Mouse (Mus musculus): ENCODE measurements around the gene Hs6st2. TPM values are rescaled to one million over a fixed set of nuclear protein-coding genes. Genes with fewer than 3 reads are reported as not detected.

The Hs6st2 gene
- total RNA-seq, 1 experiment from 2014 or later = not detected

DNA sequence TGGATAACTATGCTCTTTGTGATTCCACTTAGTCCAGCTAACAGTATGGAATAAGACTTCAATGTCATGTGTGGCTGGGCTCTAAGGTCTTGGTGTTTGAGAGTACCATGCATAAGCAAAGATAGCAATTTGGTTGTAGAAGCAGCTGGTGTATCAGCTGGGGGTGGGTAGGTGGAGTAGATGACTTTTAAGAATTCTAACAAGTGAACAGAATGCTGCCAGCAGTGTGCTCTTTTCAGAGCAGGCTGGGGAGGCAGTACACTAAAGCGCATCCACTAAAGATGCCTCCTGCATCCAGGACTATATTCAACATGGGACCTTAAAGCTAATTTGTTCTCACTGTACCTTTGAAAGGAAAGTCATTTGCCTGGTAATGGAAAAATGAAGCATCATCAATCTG, 88.9 kb downstream of the Hs6st2 start:
- no peak for ATAC-seq (ENCODE audit: extremely low read depth, insufficient number of reproducible peaks, low FRiP score, poor library complexity, severe bottlenecking)

DNA sequence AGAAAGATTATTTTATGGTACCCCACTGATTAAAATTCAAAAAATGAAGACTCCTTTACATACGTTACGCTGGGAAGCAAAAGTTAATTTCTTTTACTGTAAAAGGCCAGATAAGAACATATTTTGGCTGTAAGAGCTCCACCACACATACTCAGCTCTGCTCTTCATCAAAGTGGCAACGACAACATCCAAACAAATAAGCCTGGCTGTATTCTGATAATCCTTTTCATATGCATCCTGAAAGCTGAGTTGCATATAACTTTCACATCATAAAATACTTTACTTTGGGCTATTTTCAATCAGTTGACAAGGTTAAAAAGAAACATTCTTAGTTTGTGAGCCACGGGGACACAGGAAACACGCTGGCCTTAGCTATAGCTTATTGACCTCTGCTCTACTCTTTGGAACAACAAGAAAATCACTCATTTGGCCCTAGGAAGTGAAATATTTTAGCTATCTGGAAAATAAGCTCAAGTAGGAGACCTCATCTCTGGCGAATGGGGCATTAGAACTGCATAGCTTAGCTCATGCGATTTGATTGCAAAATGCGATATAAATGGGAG, 91.1 kb downstream of the Hs6st2 start:
- ATAC-seq (ENCODE audit: extremely low read depth, insufficient number of reproducible peaks, low FRiP score, poor library complexity, severe bottlenecking) = no peak

DNA sequence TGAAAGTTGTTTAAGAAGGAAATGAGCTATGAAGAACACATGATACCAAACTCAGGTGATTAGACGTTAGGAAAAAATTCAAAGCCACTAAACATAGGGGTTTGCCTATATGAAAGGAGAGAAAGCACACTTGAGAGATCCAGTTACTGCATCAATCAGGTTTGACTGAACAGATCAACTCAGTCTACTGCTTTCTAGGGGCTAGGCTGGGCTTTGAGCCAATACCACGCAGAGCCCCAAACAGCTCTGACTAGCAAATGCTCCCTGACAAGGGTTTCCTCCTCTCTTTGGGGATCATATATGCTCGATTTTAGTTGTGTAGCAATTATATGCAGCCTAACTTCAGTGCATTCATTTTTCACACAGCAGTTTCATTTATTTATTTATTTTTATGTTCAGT, 96.2 kb downstream of the Hs6st2 start:
- ATAC-seq (ENCODE audit: extremely low read depth, insufficient number of reproducible peaks, low FRiP score, poor library complexity, severe bottlenecking) = no peak

DNA sequence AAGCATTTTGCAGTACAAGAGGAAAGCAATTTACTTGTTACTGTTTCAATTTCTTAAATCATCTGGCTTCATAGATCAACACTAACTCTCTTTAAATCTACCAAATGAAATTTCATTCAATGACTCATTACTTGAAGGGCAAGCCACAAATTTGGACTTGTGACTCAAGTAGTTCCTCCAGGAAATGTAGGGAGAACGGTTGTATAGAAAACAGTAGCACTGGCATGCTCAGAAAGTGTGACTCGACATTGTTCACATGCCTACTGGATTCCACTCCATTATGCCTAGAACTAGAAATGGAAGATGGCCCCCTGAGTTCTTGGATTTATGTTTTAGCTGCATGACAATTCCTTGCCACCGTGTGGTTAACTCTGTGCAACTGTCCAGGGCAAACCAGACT, 100.0 kb downstream of the Hs6st2 start:
- no peak for ATAC-seq (ENCODE audit: extremely low read depth, insufficient number of reproducible peaks, low FRiP score, poor library complexity, severe bottlenecking)

DNA sequence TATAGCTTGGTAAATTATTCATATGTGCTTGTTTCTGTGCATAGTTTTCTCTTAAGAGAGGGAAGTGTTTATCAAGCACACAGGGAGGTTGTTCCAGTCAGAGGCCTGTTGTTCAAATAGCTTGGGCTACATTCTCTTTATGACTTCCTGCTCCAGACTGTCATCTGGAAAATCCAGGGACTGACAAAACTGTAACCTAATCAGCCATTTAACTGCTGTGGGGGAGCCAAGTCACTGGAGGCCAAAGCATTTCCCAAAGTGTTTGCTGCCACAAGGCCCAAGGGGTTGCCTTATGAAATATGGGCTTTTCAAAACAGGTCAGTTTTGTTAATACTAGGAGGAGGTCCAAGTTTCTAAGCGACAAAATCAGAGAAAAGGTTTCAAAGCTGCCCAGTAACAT, 119.8 kb downstream of the Hs6st2 start:
- ATAC-seq (ENCODE audit: extremely low read depth, insufficient number of reproducible peaks, low FRiP score, poor library complexity, severe bottlenecking) = no peak

DNA sequence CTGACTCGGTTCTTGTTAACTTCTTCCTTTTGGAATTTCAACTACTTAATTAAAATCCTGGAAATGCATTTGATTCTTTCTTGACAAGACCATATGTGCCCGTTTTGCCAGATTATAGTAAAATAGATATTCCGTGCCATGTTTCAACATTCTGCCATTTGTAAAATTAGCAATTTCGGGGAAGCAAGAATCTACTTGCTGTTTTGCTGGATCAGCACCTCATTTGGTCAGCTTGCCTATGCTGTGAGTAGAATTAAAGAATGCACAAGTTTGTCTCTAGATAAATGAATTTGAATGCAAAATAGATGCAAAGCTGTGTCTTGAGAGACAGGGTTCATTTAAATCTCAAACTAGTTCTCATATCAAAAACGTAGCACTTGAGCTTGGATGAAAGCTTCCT, 142.0 kb downstream of the Hs6st2 start:
- ATAC-seq (ENCODE audit: extremely low read depth, insufficient number of reproducible peaks, low FRiP score, poor library complexity, severe bottlenecking) = no peak

DNA sequence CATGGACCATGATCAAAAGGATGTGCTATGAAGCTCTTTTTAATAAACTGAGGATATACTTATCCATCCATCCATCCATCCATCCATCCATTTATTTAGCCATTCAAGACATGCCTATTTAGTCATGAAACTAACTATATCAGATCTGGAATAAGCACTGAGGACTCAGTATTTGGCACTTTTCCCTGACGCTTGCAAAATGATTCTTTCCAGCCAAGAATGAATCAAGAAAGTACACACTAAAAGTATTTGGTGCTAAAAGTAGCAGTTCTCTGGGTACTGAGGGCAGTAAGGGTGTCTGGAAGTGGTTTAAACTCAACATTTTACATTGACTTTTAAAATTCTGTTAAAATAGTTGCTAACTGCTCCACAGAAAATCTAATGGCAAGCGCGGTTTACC, 144.6 kb downstream of the Hs6st2 start:
- ATAC-seq (ENCODE audit: extremely low read depth, insufficient number of reproducible peaks, low FRiP score, poor library complexity, severe bottlenecking) = no peak

DNA sequence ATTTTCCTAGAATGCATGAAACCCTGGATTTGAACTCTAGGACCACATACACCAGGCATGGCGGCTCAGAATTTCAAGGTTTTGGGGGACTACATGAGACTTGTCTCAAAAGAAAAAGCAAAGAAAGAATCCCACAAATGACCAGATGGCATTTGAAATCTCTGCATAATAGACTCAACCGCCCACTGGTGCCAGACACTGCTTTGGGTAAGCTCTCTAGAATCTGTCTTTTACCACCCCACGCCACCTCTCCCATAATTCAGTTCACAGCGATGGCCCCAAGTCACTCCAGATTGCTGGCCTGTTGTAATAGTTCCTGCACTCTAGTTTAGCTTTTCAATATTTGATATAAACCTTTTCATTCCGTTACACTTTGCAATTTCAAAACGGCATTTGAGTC, 146.4 kb downstream of the Hs6st2 start:
- ATAC-seq (ENCODE audit: extremely low read depth, insufficient number of reproducible peaks, low FRiP score, poor library complexity, severe bottlenecking) = no peak

DNA sequence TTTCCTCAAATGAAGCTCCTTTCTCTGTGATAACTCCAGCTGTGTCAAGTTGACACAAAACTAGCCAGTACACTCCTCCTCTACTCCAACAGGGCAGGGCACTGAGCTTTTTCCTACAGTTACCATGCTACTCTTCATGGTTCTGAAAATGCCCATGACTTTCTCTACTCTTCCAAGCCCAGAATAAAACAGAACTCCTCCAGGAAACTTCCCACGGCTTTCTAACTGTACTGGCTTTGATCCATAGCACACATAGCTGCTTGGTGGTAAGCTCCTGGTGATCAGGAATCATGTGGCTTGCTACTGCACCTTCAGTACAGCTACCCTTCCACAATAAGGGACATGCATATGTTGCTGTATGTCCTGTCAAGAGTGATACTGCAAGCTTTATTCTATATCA, 150.5 kb downstream of the Hs6st2 start:
- ATAC-seq (ENCODE audit: extremely low read depth, insufficient number of reproducible peaks, low FRiP score, poor library complexity, severe bottlenecking) = no peak

DNA sequence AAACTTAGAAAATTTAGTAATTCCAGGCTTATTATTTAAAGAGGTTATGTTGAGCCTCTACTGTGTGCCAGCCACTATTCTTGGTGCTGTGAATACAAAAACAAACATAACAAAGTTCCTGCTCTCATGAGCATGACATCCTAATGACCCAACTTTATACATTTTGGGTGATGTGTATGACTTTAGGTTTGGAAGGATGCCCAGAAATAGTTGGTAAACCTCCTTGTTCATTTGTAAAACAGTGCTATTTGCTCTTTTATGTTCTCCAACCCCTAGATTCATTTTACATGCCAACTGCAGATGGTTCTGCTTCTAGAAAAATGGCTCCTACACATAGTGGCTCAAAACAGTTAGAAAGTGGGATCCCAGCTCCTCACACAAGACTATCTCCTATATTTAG, 153.1 kb downstream of the Hs6st2 start:
- no peak for ATAC-seq (ENCODE audit: extremely low read depth, insufficient number of reproducible peaks, low FRiP score, poor library complexity, severe bottlenecking)

DNA sequence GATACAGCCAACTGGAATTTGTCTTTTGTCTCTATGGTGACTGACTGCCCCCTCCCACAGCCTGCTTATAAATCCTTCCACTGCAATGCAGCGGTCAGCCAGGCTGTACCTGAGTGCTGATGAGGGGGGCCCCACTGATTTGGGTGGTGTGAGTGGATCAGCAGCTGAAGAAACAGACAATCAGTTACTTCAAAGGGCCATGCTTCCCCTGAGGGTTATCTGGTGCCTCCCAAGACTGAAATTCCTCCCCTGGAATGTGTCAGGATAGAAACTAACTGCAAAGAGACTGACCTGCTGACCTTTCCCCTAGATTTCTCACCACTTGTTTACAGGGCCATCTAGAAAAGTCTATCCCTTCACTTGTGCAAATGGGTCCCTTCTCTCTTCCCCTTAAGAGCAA, 166.8 kb downstream of the Hs6st2 start:
- ATAC-seq (ENCODE audit: extremely low read depth, insufficient number of reproducible peaks, low FRiP score, poor library complexity, severe bottlenecking) = no peak

DNA sequence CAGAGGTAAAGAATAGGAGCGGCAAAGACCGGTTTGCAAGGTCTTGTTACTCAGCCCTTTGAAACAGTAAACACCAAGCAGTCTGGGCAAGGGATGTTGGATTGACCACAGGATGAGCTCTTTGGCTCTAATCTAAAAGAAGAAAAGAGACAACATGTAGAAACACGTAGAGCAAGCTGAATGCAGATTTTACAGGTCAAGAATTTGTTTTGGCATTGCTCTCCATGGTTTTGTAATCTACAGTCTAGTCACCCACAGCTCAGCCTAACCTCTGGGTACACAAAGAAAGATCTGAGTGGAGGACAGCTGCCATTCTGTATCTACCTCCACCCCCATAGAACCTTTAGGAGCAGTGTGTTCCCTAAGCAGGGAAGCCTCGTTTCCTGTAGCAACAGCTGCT, 175.1 kb downstream of the Hs6st2 start:
- no peak for ATAC-seq (ENCODE audit: extremely low read depth, insufficient number of reproducible peaks, low FRiP score, poor library complexity, severe bottlenecking)

DNA sequence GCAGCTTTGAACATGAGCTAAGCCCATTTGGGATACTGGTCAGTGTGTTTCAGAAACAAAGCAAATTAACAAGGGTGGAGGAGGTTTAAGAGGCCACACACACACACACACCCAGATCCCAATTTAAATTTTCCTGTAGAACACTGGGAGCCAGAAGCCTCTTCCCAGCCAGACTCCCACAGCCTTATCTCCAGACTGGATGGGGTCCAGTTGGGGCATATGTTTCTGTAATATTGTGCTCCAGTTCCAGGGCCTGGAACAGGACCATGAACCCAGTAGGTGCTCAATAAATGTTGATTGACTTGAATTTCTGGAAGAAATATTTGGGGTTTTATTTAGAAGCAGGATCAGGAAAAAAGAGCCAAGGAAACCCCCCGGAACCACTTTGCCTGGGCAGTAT, 176.0 kb downstream of the Hs6st2 start:
- no peak for ATAC-seq (ENCODE audit: extremely low read depth, insufficient number of reproducible peaks, low FRiP score, poor library complexity, severe bottlenecking)

DNA sequence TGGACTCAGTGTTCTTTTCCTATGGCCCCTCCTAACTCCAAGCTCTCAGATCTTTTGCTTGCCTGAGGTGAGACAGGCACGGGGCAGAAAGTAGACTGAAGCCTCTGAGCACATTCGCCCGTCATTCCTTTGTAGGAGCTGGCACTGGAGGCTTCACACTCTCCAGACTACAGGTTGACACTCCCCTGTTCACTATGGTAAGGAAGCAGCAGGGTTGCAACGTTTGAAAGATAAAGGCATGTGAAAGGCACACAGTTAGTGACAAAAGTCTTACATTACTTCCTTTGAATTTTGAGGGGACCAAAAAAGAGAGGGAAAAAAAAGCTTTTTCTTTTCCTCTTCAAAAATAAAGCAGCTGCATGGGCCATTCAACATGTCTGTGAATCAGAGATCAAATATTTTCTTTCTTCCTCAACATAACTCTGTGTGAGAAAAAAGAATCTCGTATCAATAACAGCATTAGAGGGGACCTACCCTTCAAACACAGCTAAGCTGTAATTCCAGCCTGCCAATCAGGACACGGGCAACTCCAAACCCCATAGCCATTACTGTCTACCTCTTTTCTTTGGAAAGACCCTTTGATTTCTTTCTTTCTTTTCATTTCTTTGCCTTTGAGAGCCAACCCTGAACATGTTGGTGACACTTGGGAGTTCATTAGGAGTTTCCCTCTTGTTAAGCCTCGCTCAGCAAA, 177.7 kb downstream of the Hs6st2 start:
- ATAC-seq (ENCODE audit: extremely low read depth, insufficient number of reproducible peaks, low FRiP score, poor library complexity, severe bottlenecking) = no peak

DNA sequence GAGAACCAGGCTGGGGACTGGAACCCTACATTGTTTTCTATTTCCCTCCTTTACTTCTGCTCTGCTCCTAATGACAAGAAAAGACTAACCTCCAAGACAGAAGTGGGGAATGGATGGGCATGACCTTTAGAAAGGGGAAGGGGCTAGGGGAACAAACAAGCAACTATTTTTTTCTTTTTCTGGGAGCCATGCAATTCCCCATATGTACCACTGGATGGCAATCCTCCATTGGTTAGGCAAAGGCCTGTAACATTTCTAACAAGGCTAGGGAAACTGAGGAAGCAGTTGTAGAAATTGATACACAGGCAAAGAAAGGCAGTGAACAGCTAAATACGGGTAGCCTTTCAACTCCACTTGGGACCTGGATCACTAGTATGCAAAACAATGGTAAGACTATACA, 183.8 kb downstream of the Hs6st2 start:
- ATAC-seq (ENCODE audit: extremely low read depth, insufficient number of reproducible peaks, low FRiP score, poor library complexity, severe bottlenecking) = no peak

DNA sequence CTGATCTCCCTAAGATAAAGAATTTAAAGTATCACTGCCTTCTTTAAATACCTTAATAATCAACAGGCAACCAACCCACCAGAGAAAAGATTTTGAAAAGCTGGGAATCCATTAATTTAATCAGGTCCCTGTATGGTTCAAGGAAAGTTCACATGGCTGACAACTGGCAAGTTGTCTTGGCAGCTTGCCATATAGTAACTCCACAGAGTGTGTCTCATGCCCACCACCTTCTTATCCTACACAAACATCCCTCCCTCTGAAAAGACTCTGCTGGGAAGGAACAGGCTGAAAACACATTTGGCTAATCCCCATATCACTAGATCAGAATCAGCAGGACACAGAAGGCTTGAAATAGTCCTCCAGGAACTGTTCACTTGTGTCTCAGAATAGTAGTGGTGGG, 193.3 kb downstream of the Hs6st2 start:
- ATAC-seq (ENCODE audit: extremely low read depth, insufficient number of reproducible peaks, low FRiP score, poor library complexity, severe bottlenecking) = no peak

DNA sequence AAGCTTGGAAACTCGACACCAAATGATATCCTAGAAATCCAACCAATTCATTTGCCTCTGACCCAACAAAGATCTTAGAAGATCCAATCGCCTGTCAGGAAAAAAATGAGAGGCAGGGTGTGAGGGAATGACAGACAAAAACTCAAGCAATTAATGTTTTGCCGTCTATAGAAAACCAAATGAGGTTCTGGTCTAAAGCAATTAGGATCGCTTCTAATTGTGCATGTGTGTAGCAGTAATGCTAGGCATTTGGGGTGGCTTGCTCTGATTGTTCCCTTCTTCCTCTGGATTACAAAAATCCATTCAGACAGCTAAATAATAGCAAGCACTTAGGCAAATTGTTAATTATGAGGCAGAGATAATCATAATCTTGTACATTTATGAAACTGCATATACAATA, 212.2 kb downstream of the Hs6st2 start:
- no peak for ATAC-seq (ENCODE audit: extremely low read depth, insufficient number of reproducible peaks, low FRiP score, poor library complexity, severe bottlenecking)

DNA sequence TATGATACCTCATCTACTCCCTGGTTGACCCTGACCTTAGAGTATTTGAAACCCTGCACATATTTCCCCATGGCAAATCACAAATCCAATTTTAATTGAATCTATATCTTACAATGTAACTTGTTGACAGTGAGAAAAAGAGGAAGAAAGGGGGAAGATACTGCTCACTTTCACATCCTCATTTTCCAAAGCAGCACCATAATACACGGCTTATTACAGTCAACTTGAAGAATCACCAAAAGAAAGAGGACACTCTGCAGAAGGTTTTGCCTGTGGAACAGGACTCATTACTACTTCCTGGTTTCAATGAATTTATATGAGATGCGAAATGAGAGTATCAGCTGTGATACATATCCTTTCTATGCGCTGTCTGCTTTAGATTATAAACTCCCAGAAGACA, 220.2 kb downstream of the Hs6st2 start:
- ATAC-seq (ENCODE audit: extremely low read depth, insufficient number of reproducible peaks, low FRiP score, poor library complexity, severe bottlenecking) = no peak

DNA sequence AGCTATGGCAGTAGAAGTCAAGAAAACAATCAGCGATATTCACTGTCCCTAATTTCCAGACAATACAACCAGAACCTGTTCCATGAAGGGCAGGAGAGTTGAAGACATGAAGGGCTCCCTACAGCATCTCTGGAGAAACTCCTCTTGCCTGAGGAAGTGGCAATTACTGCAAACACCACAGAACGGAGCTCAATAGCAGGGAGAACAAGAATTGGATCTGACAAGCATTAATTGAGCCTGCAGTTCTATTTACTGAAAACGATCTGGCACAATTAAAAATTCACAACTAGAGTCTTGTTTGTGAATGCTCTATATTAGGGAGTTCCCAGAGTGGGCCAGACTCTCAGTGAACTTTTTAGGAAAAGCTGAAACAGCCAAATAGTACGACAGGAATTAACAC, 238.3 kb downstream of the Hs6st2 start:
- ATAC-seq (ENCODE audit: extremely low read depth, insufficient number of reproducible peaks, low FRiP score, poor library complexity, severe bottlenecking) = no peak

DNA sequence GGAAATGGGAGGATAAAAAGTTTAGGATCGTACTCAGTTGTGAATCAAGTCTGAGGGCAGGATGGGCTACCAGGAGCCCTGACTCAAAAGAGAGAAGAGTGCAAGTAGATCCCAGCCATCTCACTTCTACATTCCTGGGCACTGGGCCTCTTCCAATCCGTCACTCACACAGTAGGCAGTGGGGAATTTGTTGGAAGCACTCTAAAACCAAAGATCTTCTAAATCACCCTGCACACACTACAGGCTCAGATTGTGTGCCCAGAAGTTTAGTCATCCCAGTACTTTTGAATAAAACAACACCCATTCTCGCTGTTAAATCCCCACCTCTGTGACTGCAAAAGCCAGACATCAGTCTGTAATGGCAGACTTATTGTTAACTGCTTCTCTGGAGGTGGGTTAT, 249.9 kb downstream of the Hs6st2 start:
- ATAC-seq (ENCODE audit: extremely low read depth, insufficient number of reproducible peaks, low FRiP score, poor library complexity, severe bottlenecking) = no peak

DNA sequence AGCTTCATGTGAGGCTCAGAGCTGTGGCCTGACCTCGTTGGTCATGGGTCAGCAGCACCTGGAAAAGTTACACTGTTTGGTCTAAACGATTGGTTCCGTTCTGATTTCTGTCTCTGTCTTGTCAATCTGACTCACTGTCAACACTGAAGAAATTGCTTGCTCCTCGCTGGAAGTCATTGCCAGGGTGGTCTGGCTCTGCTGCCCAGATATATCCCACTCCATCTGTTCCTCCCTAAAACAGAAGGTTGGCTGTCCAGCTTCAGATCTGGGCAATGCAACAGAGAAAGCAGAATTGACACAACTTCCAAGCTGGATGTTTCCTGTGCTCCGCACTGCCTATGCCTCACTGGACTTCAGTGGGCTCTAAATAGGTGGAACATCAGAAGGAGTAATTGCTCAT, 256.6 kb downstream of the Hs6st2 start:
- ATAC-seq (ENCODE audit: extremely low read depth, insufficient number of reproducible peaks, low FRiP score, poor library complexity, severe bottlenecking) = no peak

All from neutrophil, adult 5-6 weeks (primary cell).